Mouse (Mus musculus): ENCODE measurements around the gene Prap1. TPM values are rescaled to one million over a fixed set of nuclear protein-coding genes. Genes with fewer than 3 reads are reported as not detected.

Prap1 gene
- polyA plus RNA-seq, 1 experiment, result not detected

DNA sequence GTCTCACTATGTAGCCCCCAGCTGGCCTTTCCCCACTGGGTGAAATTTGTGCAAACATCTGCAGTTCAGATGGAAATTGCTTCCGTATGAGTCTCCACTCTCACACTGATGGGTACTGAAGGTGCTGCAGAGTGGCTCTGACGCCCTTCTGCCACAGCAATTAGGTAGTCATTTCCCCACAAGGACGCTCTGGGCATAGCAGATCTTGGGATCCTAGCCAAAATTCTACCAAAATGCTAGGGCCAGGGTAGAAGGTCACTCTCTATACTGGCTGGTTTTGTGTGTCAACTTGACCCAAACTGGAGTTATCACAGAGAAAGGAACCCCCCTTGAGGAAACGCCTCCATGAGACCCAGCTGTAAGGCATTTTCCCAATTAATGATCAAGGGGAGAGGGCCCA lies 10.8 kb downstream of the Prap1 start:
- peaks cover 36% of the 10 kb centered on the region for H3K4me1 ChIP-seq
- H3K27me3 ChIP-seq (replicated peaks), result no peaks in the 10 kb centered on the region
- peaks cover 57% of the 10 kb centered on the region for H3K36me3 ChIP-seq (replicated peaks; ENCODE audit: low read length)
- no peaks in the 10 kb centered on the region for H3K9me3 ChIP-seq
- no peak for TF ChIP-seq FLI1 (IDR thresholded peaks at IDR 0.05; ENCODE audit: low read length)
- TF ChIP-seq GATA1 (IDR thresholded peaks at IDR 0.05; ENCODE audit: borderline replicate concordance, low read length), result no peak
- no peak overlapping the region for H3K4me3 ChIP-seq (replicated peaks)

DNA sequence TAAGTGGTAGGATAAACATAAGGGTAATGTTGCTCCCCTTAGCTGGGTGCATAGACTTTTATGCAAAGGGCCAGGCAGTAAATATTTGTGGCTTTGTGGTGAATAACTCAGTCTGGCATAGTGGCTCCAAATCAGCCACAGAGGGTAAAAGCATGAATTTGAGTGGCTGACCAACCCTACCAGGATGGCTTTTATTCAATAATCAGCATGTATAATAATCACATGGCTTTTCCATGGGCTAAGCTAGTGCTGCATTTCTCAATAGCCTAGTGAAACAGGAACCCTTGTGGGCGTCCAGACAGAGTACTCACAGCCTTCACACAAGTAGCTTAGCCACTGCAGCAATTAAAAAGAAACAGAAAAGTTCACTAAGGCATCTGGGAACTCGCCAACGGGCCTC lies 18.7 kb downstream of the Prap1 start:
- Histone ChIP-seq H3K27me3 (replicated peaks) (no peaks in the 10 kb centered on the region), H3K36me3 (replicated peaks; ENCODE audit: low read length) (peaks cover 60% of the 10 kb centered on the region), H3K4me3 (replicated peaks) (no peak overlapping the region), H3K4me1 (peaks cover 24% of the 10 kb centered on the region), H3K9me3 (no peaks in the 10 kb centered on the region)
- TF ChIP-seq GATA1 (IDR thresholded peaks at IDR 0.05; ENCODE audit: borderline replicate concordance, low read length) (no peak), FLI1 (IDR thresholded peaks at IDR 0.05; ENCODE audit: low read length) (no peak)

DNA sequence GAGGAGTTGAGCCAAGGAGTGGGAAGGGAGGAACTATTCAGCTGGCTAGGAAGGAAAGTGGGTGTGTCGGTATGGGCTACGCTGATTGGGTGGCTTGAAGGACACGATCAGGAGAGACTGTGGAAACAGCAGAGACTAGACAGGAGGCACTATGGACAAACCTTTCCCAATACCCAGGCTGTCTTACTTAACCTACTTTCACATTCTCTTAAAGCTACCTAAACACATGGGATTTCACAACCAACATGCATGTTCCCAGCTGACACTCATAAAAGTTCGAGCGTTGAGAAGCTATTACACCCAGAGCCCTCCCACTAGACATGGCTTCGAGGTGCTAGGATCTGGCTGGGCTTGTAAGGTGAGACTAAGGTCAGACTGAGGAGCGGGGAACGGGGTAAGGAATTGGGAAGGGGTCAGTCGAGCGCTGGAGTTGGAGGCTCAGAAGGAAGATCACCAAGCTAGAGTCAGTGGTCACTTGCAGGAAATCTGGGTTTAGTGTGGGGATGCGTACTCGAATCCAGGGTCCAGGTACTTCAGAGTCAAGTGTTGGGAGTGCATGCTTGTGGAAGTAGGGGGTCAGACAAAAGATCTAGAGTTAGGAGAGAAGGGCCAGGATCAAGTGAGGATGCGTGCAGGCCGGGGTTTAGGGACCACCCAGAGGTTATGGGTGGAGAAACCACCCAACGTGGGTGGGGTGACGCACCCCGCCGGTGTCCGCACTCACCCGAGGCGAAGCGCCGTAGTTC lies 22.6 kb downstream of the Prap1 start, which contains the start of gene Paox:
TSS of gene Paox (plus strand) at position 217 of the 746 bp plus-strand sequence.
- H3K27me3 ChIP-seq (replicated peaks), result no peaks in the 10 kb centered on the region
- H3K4me3 ChIP-seq (replicated peaks), result peak within 1 kb of the TSS; percentile 94
- TF ChIP-seq GATA1 (IDR thresholded peaks at IDR 0.05; ENCODE audit: borderline replicate concordance, low read length) (no peak), FLI1 (IDR thresholded peaks at IDR 0.05; ENCODE audit: low read length) (no peak)
- H3K4me1 ChIP-seq, result peaks cover 35% of the 10 kb centered on the region
- no peaks in the 10 kb centered on the region for H3K9me3 ChIP-seq
- H3K36me3 ChIP-seq (replicated peaks; ENCODE audit: low read length), result peaks cover 22% of the 10 kb centered on the region

DNA sequence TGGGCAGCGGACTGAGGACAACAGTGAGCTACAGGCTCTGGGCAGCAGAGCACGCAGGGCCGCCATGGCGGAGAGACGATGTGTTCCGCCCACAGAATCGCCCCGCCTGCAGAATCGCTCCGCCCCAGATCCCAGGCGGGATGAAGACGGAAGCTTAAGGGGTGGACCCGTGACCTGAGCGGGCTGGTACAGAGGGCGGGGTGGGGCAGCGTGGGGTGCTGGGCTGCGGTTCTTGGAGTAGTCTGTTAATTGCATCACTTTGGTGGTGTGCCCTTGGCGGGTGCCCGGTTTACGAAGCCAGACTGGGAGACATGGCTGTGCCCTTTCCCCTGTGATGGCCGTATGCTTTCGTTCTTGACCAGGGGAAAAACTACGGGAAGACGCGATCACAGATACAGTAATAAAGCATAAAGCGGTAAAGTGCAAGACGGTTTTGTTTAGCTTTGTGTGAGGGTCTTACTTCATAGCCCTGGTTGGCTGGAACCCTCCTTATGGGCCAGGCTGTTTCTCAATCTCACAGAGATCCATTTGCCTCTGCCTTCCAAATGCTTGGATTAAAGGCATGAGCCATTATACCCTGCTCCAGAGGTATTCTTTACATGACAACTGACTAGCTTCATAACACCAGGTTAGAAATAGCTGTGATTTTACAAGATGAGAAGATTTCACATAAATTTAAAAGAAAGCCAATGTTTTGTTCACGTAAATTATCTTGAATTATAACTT lies 23.3 kb downstream of the Prap1 start, which contains the start of gene Echs1:
TSS of gene Echs1 (minus strand) at position 148 of the 726 bp plus-strand sequence.
- Histone ChIP-seq H3K4me1 (peaks cover 37% of the 10 kb centered on the region), H3K4me3 (replicated peaks) (peak within 1 kb of the TSS; percentile 94), H3K9me3 (no peaks in the 10 kb centered on the region), H3K36me3 (replicated peaks; ENCODE audit: low read length) (peaks cover 15% of the 10 kb centered on the region), H3K27me3 (replicated peaks) (no peaks in the 10 kb centered on the region)
- TF ChIP-seq FLI1 (IDR thresholded peaks at IDR 0.05; ENCODE audit: low read length), result no peak
- TF ChIP-seq GATA1 (IDR thresholded peaks at IDR 0.05; ENCODE audit: borderline replicate concordance, low read length), result no peak

DNA sequence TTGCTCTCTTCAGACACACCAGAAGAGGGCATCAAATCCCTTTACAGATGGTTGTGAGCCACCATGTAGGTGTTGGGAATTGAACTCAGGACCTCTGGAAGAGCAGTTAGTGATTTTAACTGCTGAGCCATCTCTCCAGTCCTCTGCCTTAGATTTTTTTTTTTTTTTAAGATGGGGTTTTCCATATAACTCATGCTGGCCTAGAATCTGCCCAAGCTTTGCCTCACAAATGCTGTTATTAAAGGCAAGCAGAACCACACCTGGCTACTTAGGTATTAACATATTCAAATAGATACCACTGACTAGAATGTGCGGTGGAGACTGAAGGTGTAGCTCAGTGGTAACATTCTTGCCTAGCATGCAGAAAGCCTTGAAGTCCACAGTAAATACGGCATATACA lies 27.3 kb downstream of the Prap1 start:
- Histone ChIP-seq H3K4me3 (replicated peaks) (no peak overlapping the region), H3K9me3 (no peaks in the 10 kb centered on the region), H3K27me3 (replicated peaks) (no peaks in the 10 kb centered on the region), H3K4me1 (peaks cover 62% of the 10 kb centered on the region), H3K36me3 (replicated peaks; ENCODE audit: low read length) (no peaks in the 10 kb centered on the region)
- no peak for TF ChIP-seq GATA1 (IDR thresholded peaks at IDR 0.05; ENCODE audit: borderline replicate concordance, low read length)
- no peak for TF ChIP-seq FLI1 (IDR thresholded peaks at IDR 0.05; ENCODE audit: low read length)

DNA sequence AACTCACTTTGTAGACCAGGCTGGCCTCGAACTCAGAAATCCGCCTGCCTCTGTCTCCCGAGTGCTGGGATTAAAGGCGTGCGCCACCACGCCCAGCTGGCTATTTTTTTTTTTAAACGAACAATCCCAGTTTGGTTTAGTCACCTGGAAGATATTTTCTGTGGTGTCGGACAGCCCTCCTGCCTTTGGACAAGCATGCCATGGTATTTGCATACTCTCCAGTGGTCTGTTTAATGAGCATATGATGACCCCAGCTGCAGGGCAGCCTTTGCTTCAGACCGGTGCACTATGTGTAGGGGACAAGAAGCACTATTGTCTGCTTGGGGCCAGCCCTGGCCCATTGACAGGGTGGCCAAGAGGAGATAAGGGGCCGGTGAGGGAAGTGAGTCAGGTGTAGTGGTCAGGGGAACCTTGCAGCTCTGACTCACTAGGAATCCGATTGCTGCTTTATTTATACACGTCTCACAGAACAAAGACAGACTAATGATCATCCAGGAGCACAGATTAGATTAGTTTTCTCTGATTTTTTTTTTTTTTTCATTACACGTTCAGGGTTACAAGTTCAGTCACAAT lies 28.2 kb downstream of the Prap1 start:
- Histone ChIP-seq H3K9me3 (no peaks in the 10 kb centered on the region), H3K4me1 (peaks cover 63% of the 10 kb centered on the region), H3K36me3 (replicated peaks; ENCODE audit: low read length) (no peaks in the 10 kb centered on the region), H3K4me3 (replicated peaks) (peak overlapping the region; percentile 64), H3K27me3 (replicated peaks) (no peaks in the 10 kb centered on the region)
- TF ChIP-seq GATA1 (IDR thresholded peaks at IDR 0.05; ENCODE audit: borderline replicate concordance, low read length), result no peak
- no peak for TF ChIP-seq FLI1 (IDR thresholded peaks at IDR 0.05; ENCODE audit: low read length)

DNA sequence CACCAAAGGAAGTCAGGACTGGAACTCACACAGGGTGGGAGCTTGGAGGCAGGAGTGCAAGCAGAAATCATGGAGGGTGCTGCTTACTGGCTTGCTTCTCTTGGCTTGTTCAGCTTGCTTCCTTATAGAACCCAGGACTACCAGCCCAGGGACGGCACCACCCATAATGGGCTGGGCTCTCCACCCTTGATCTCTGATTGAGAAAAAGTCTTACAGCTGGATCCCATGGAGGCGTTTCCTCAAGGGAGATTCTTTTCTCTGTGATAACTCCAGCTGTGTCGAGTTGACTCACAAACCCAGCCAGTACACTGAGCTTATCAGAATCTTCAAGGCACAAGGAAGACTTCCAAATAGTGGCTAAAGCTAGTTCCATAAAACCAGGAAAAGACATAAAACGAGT lies 29.6 kb downstream of the Prap1 start:
- H3K9me3 ChIP-seq, result no peaks in the 10 kb centered on the region
- H3K27me3 ChIP-seq (replicated peaks), result no peaks in the 10 kb centered on the region
- peaks cover 65% of the 10 kb centered on the region for H3K4me1 ChIP-seq
- no peaks in the 10 kb centered on the region for H3K36me3 ChIP-seq (replicated peaks; ENCODE audit: low read length)
- no peak overlapping the region for H3K4me3 ChIP-seq (replicated peaks)
- TF ChIP-seq FLI1 (IDR thresholded peaks at IDR 0.05; ENCODE audit: low read length) (no peak), GATA1 (IDR thresholded peaks at IDR 0.05; ENCODE audit: borderline replicate concordance, low read length) (no peak)

DNA sequence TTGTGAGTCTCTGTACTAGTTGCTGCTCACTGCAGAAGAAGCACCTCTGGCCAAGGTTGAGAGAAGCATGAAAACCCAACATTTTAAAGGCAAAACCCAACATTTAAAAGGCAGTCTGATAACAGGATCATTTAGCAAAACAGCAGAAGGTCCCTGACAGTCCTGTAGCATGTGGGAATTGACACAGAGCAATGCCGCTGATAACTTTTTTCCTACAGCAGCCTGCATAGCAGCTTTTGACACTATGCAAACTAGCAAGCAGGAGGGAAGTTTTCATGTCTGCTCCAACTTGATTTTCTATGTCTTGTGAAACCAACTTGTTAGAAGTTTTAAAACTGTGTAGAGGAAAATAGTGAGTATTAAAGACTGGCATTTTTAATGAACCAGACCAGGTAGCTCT lies 31.2 kb downstream of the Prap1 start:
- no peak overlapping the region for H3K4me3 ChIP-seq (replicated peaks)
- peaks cover 8% of the 10 kb centered on the region for H3K36me3 ChIP-seq (replicated peaks; ENCODE audit: low read length)
- no peak for TF ChIP-seq FLI1 (IDR thresholded peaks at IDR 0.05; ENCODE audit: low read length)
- no peak for TF ChIP-seq GATA1 (IDR thresholded peaks at IDR 0.05; ENCODE audit: borderline replicate concordance, low read length)
- peaks cover 71% of the 10 kb centered on the region for H3K4me1 ChIP-seq
- no peaks in the 10 kb centered on the region for H3K27me3 ChIP-seq (replicated peaks)
- H3K9me3 ChIP-seq, result no peaks in the 10 kb centered on the region

DNA sequence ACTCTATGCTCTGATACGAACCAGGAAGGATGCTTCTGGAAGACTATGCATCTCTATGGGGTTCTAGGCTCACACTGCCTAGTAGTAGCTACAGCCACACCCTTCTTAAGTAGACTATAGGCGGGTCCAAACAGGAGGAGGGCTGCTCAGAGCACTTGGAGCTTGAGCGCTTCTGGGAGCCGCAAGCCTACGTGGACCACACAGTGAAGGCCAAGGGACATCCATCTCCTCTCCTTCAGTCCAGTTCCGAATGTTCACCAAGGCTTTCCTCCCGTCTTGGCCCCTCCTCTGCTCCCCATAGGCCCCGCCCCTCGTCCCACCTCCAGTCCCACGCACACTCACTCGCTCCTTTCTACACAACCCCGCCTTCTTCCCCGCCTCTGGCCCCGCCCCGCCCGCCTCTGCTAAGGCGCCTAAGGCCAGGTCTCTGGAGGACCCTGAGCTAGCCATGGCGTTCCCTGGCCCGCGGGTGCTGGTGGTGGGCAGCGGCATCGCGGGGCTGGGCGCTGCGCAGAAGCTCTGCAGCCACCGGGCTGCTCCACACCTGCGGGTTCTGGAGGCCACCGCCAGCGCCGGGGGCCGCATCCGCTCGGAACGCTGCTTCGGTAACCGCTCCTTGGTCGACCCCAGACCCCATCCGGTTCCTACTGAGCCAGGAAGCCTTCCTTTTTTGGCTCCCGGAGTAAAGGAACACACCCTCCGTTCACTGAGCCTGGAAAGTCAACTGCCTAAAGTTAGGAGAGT lies 32.3 kb downstream of the Prap1 start:
- Histone ChIP-seq H3K4me3 (replicated peaks) (peak overlapping the region; percentile 94), H3K36me3 (replicated peaks; ENCODE audit: low read length) (peaks cover 19% of the 10 kb centered on the region), H3K9me3 (no peaks in the 10 kb centered on the region), H3K27me3 (replicated peaks) (no peaks in the 10 kb centered on the region), H3K4me1 (peaks cover 68% of the 10 kb centered on the region)
- TF ChIP-seq GATA1 (IDR thresholded peaks at IDR 0.05; ENCODE audit: borderline replicate concordance, low read length) (no peak), FLI1 (IDR thresholded peaks at IDR 0.05; ENCODE audit: low read length) (no peak)
